Mouse (Mus musculus) lung, postnatal 4 days (tissue): ENCODE measurements at regions not wholly inside any gene's neighbourhood (a gene's known extent, or its start where the extent isn't known, plus 50 kb on each side); places are given as distances from the start of the nearest gene placed in this dataset.

Experiments used
- DNase-seq, 2 experiments: peaks; one replicate each; pipeline ENCODE4 v3.0.0; 2021

DNA sequence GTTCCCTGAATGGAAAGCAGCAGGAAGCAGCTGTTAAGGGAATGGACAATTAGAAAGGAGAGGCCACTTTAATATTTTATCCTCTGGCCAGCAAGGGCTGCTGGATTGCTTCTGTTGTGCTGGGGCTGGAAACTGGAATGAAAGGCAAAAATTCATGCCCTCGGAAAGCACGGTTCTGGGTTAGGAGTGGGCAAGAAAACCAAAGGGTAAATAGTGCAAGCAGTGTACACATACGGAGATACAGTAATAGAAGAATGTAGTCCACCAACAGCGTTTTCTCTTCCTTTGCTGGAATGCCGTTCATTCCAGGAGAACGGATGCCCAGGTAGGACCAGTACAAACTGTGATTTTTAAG lies 50.8 kb upstream of the Zfr start:
- no peak for DNase-seq

DNA sequence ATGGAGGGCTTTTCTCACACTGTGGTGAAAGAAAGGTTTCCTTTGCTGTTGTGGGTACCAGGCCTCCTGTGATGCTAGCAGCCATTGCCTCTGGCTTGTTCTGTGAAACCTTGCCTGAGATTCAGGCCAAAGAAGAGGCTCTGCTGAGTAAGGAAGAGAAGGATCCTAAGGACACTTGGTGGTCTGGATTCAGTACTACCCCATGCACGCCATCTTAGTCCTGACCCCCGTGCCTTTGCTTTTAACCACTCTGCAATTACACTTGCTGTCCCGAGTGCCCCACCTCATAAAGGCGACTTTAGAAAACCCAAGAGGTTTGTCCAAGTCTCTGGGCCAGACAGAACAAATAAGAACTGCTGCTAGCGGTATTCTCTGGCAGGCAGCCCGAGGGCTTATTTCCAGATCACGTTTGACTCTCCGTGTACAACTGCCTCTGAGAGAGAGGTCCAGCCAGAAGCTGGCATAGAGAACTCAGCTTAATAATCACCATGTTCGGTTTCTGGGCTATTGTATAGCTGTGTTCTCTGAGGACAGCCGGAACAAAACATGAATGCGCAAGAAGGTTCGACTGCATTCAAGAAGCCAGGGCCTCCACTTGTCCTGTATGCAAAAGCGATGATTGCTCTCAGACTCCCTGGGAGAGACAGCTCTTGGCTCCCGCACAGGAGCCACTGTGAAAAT lies 51.3 kb upstream of the Zfr start:
- peak; percentile 80 to 89 for DNase-seq

DNA sequence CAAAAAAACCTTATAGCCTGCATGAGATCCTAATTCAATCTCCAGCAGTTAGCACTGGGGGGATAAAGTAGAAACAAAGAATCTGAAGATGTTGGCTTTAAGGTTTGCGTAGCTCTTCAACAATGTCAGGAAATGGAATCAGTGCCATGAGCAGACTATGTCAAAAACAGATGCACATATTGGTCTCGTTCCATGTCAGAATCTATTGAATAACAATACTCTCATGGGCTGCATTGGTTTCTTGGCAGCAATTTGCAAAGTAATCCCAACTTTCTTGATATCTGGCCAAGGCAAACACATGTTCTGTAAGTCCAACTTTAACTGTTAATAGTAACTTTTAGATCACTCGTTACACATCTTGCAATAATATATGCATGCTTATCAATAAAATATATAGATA lies 58.1 kb upstream of the Sub1 start:
- DNase-seq = no peak

DNA sequence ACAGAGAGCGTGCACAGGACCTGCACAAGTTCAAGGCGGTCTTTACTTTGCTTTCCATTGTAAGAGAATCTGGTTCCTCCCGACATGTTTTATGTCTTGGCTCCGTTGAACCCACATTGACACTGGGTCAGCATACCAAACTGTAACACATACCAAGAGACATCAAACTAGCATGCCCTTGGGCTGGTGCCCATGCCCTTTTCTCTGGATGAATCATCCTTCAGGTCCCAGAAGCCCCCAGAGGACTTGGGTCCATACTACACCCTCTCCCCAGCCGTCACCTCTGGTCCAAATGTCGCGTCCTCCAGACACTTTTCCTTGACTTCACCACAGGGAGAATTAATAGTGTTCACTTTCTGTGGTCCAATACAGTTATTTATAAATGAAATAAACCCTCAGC lies 56.8 kb upstream of the Sub1 start:
- no peak for DNase-seq

DNA sequence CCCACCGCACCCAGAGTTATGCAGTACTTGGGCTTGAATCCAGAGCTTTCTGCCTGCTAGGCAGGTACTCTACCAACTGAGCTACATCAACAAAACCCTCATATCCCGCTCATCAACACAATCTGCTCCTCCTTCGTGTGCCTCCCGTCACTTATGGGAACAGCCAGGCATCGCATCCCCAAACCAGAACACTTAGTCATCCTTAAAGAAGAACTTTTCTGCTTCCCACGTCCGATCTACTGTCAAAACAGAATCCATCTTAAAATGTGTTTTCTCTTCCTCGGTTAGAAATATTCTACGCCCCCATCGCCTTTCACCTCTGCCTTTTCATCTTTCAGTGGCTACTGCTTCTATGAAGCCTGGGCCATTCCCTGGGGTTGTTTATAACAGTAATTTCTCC lies 52.2 kb upstream of the Sub1 start:
- DNase-seq = no peak

DNA sequence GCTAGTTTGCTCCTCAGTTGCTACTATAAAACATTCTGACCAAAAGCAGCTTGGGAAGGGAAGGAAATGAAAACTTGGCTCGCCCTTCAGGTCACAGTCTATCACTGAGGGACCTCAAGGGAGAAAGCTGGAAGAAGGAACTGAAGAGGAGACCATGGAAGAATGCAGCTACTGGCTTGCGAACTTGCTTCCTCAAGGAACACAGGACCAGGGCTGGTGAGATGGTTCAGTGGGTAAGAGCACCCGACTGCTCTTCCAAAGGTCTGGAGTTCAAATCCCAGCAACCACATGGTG lies 51.4 kb upstream of the Sub1 start:
- no peak for DNase-seq

DNA sequence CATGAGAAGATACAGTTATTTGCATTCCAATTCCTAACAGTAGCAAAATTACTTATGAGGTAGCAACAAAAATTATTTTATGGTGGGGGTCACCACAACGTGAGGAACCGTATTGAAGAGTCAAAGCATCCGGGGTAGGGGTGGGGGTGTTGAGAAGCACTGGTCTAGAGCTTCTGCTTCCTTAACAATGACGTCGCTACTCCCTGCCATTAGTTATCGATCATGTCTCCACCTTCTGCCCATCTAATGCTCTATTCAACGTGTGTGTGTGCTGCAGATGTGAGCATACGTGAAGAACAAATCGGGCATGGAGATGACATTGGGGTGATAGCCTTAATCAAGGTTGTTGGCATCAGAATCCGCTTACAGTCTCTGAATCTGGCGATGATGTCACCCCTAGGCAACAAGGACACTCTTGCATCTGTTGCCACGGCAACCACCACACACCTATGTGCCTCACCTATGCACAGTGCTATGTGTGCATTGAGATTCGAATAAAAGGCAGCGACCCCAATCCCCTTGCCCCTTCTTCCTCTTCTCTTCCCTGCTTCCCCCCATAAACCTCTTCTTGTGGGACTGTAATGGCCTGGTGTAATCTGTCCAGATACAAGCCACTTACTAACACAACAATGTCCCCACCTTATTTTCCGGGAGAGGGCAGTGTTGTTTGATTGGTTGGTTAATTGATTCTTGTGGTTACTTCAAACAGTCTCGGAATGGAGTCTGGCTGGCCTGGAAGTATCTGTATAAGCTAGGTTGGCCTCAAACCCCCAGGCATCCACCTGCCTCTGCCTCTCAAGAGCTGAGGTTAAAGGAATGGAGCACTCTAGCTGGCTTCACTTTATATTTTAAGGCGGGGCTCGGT lies 50.8 kb upstream of the Sub1 start:
- DNase-seq = no peak
